Mouse (Mus musculus): ENCODE measurements around the gene Arl8b.

Arl8b gene

GRCm38 (mm10) chr6:108782526-108783183 is at the start of gene Arl8b:
Arl8b (plus strand) TSS chr6:108783099.
- peak; percentile 97 for DNase-seq (ENCODE audit: inconsistent ontology term)

GRCm38 (mm10) chr6:108735910-108736750 is 46.8 kb upstream of the Arl8b start:
- peak; percentile 52 for DNase-seq (ENCODE audit: inconsistent ontology term)

- peak; percentile 60 for DNase-seq (ENCODE audit: inconsistent ontology term)
These were observed 44.3 kb upstream of the Arl8b start for GRCm38 (mm10) chr6:108738463-108739203.

- no peak for DNase-seq (ENCODE audit: inconsistent ontology term)
These were observed 42.3 kb upstream of the Arl8b start for GRCm38 (mm10) chr6:108740579-108740978.

GRCm38 (mm10) chr6:108743730-108744129 is 39.2 kb upstream of the Arl8b start:
- DNase-seq (ENCODE audit: inconsistent ontology term), result no peak

- no peak for DNase-seq (ENCODE audit: inconsistent ontology term)
These were observed 31.6 kb upstream of the Arl8b start for GRCm38 (mm10) chr6:108751324-108751723.

- peak; percentile 15 for DNase-seq (ENCODE audit: inconsistent ontology term)
These were observed 30.5 kb upstream of the Arl8b start for GRCm38 (mm10) chr6:108752395-108752794.

- no peak for DNase-seq (ENCODE audit: inconsistent ontology term)
These were observed 29.4 kb upstream of the Arl8b start for GRCm38 (mm10) chr6:108753536-108753935.

GRCm38 (mm10) chr6:108754376-108754775 is 28.5 kb upstream of the Arl8b start:
- no peak for DNase-seq (ENCODE audit: inconsistent ontology term)

GRCm38 (mm10) chr6:108755936-108756335 is 27.0 kb upstream of the Arl8b start:
- no peak for DNase-seq (ENCODE audit: inconsistent ontology term)

- no peak for DNase-seq (ENCODE audit: inconsistent ontology term)
These were observed 23.8 kb upstream of the Arl8b start for GRCm38 (mm10) chr6:108758997-108759697.

- no peak for DNase-seq (ENCODE audit: inconsistent ontology term)
These were observed 23.2 kb upstream of the Arl8b start for GRCm38 (mm10) chr6:108759698-108760039.

GRCm38 (mm10) chr6:108770880-108771279 is 12.0 kb upstream of the Arl8b start:
- no peak for DNase-seq (ENCODE audit: inconsistent ontology term)

GRCm38 (mm10) chr6:108772913-108773312 is 10.0 kb upstream of the Arl8b start:
- peak; percentile 37 for DNase-seq (ENCODE audit: inconsistent ontology term)

GRCm38 (mm10) chr6:108773480-108773879 is 9.4 kb upstream of the Arl8b start:
- DNase-seq (ENCODE audit: inconsistent ontology term), result no peak

GRCm38 (mm10) chr6:108776274-108776673 is 6.6 kb upstream of the Arl8b start:
- DNase-seq (ENCODE audit: inconsistent ontology term), result no peak

GRCm38 (mm10) chr6:108777560-108778287 is 5.2 kb upstream of the Arl8b start:
- DNase-seq (ENCODE audit: inconsistent ontology term), result no peak

GRCm38 (mm10) chr6:108778399-108778798 is 4.5 kb upstream of the Arl8b start:
- DNase-seq (ENCODE audit: inconsistent ontology term), result no peak

- no peak for DNase-seq (ENCODE audit: inconsistent ontology term)
These were observed 1.0 kb upstream of the Arl8b start for GRCm38 (mm10) chr6:108781865-108782264.

GRCm38 (mm10) chr6:108783184-108783881 is 434 bp downstream of the Arl8b start:
- DNase-seq (ENCODE audit: inconsistent ontology term), result peak; percentile 72

Data from Muller cell, postnatal 12 days (primary cell).